Comparison of ENCODE assay signal across 8 mouse cellular contexts in the genomic region with DNA sequence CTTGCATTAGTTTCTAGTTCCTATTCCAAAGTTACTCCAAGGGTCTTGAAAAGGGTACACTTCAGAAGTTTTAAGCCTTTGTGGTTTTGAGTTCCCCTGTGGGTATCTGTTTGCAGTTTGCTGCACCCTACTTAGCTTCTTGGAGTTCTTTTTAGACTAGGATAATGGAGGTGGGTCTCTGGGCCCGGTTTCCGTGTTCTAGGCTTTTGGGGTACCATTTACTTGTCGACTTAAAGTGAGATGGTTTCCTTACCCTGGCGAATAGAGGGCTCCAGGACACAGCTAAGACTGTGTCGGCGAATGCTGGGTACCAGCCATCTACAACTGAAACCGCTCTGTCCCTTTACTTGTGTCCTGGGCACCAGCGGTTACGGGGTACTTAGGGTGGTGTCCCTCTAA. TPM values are rescaled to one million over a fixed set of nuclear protein-coding genes. Genes with fewer than 3 reads are reported as not detected.
DNase-seq lines count a peak whose midpoint lies in the region; ATAC-seq and TF ChIP-seq lines count a peak whose summit lies in the region.

No protein-coding gene starts in this region.

- no peak for ATAC-seq in intestine, embryonic 16.5 days
- no peak for ATAC-seq in neural tube, embryonic 12.5 days (ENCODE audit: low FRiP score, low read depth)
- ATAC-seq in megakaryocyte progenitor cell, adult 5-6 weeks (replicated peaks; ENCODE audit: poor library complexity) = no peak

- peak overlapping the region; percentile 73 for H3K4me3 ChIP-seq in cerebellum, adult 2 months (replicated peaks; ENCODE audit: insufficient read depth, low read depth, low read length)
- H3K4me3 ChIP-seq in intestine, embryonic 16.5 days (ENCODE audit: low read length) = peak overlapping the region; percentile 68
- peak overlapping the region; percentile 65 for H3K4me3 ChIP-seq in neural tube, embryonic 12.5 days

- peak; percentile 25 to 48 for DNase-seq in cerebellum, adult 2 months
- no peak for DNase-seq in cerebellum, adult 9-10 months
- DNase-seq in retina, embryonic 14.5 days (ENCODE audit: low spot score) = peak; percentile 7
- no peak for DNase-seq in retina, postnatal 1 day
- no peak for DNase-seq in left cerebral cortex, postnatal 4 days

- no peaks in the 10 kb centered on the region for H3K9me3 ChIP-seq in intestine, embryonic 16.5 days (ENCODE audit: control insufficient read depth, low read length)
- H3K9me3 ChIP-seq in neural tube, embryonic 12.5 days = no peaks in the 10 kb centered on the region

- 6% methylated on average over 9 of the region's 9 CpGs for WGBS in cerebellum, adult 2 months
- WGBS in intestine, embryonic 16.5 days = 27% methylated on average over 9 of the region's 9 CpGs
- 20% methylated on average over 9 of the region's 9 CpGs for WGBS in neural tube, embryonic 12.5 days

- peaks cover 12% of the 10 kb centered on the region; the same call in 1 of the 2 replicates for H3K4me1 ChIP-seq in cerebellum, adult 2 months (ENCODE audit: control insufficient read depth, insufficient read depth, low read length)
- peaks cover 18% of the 10 kb centered on the region for H3K4me1 ChIP-seq in intestine, embryonic 16.5 days (ENCODE audit: control insufficient read depth, insufficient read depth, low read length)
- H3K4me1 ChIP-seq in neural tube, embryonic 12.5 days = peaks cover 17% of the 10 kb centered on the region; the same call in 1 of the 2 replicates

- H3K36me3 ChIP-seq in intestine, embryonic 16.5 days (ENCODE audit: control insufficient read depth, insufficient read depth, low read length) = no peaks in the 10 kb centered on the region
- H3K36me3 ChIP-seq in neural tube, embryonic 12.5 days = no peaks in the 10 kb centered on the region

- H3K27me3 ChIP-seq in cerebellum, adult 2 months (ENCODE audit: control insufficient read depth, insufficient read depth, low read length) = no peaks in the 10 kb centered on the region
- no peaks in the 10 kb centered on the region for H3K27me3 ChIP-seq in intestine, embryonic 16.5 days (replicated peaks; ENCODE audit: control insufficient read depth, insufficient read depth, low read length)
- H3K27me3 ChIP-seq in neural tube, embryonic 12.5 days (replicated peaks) = no peaks in the 10 kb centered on the region

- peak overlapping the region; percentile 85 for H3K4me2 ChIP-seq in intestine, embryonic 16.5 days (ENCODE audit: low read depth, low read length)
- peak overlapping the region; percentile 80 for H3K4me2 ChIP-seq in neural tube, embryonic 12.5 days (replicated peaks)

- intact Hi-C loops in left cerebral cortex, postnatal 4 days (cut with DNase I) = no loop called here

- no peak for TF ChIP-seq POLR2A in cerebellum, adult 2 months (IDR thresholded peaks at IDR 0.05; ENCODE audit: borderline replicate concordance, insufficient read depth, low read length)

- H3K9ac ChIP-seq in intestine, embryonic 16.5 days (ENCODE audit: low read depth, low read length) = peak overlapping the region; percentile 74
- peak overlapping the region; percentile 73 for H3K9ac ChIP-seq in neural tube, embryonic 12.5 days

- TF ChIP-seq CTCF in cerebellum, adult 2 months (IDR thresholded peaks at IDR 0.05; ENCODE audit: borderline replicate concordance, insufficient read depth, low read depth, low read length) = no peak

- peak overlapping the region; percentile 80 for H3K27ac ChIP-seq in cerebellum, adult 2 months (ENCODE audit: insufficient read depth, low read length)
- H3K27ac ChIP-seq in intestine, embryonic 16.5 days (ENCODE audit: low read length) = peak overlapping the region; percentile 100
- peak overlapping the region; percentile 94 for H3K27ac ChIP-seq in neural tube, embryonic 12.5 days

RNA-seq across cellular contexts. Expression of gene Hist2h2be, which starts 0.7 kb away (rescaled TPM):
- polyA plus RNA-seq in cerebellum, adult 2 months (2012; rRNA removed) = 8.0 and 9.3 TPM in 2 replicates
- 6.7 and 7.3 TPM in 2 replicates for polyA plus RNA-seq in intestine, embryonic 16.5 days (2015; fragmentation: Nextera tagmentation; extraction: Ambion mirVana)
- polyA plus RNA-seq in neural tube, embryonic 12.5 days (2016; fragmentation: Nextera tagmentation; extraction: Ambion mirVana) = 5.6 and 5.7 TPM in 2 replicates
- 5.4 and 5.9 TPM in 2 replicates for total RNA-seq in megakaryocyte progenitor cell, adult 5-6 weeks (2015)
- 6.6 and 8.0 TPM in 2 replicates for total RNA-seq in megakaryocyte progenitor cell, adult 5-6 weeks (2017)
- 1 to 10 TPM; 4.6 to 5.2 TPM for total RNA-seq in left cerebral cortex, postnatal 4 days (2021)

RNA-seq across cellular contexts. Expression of gene Hist2h2ac, which starts 1.0 kb away (rescaled TPM):
- polyA plus RNA-seq in cerebellum, adult 2 months (2012; rRNA removed) = 2.2 and 4.8 TPM in 2 replicates
- 2.8 and 4.7 TPM in 2 replicates for polyA plus RNA-seq in intestine, embryonic 16.5 days (2015; fragmentation: Nextera tagmentation; extraction: Ambion mirVana)
- 5.7 and 9.5 TPM in 2 replicates for polyA plus RNA-seq in neural tube, embryonic 12.5 days (2016; fragmentation: Nextera tagmentation; extraction: Ambion mirVana)
- total RNA-seq in megakaryocyte progenitor cell, adult 5-6 weeks (2015) = 42.3 and 43.4 TPM in 2 replicates
- total RNA-seq in megakaryocyte progenitor cell, adult 5-6 weeks (2017) = 3,711 and 3,907 TPM in 2 replicates
- total RNA-seq in left cerebral cortex, postnatal 4 days (2021) = 10 to 100 TPM; 70.9 to 71.7 TPM

RNA-seq across cellular contexts. Expression of gene Hist2h2ab, which starts 2.0 kb away (rescaled TPM):
- polyA plus RNA-seq in cerebellum, adult 2 months (2012; rRNA removed) = 2.0 and 3.5 TPM in 2 replicates
- polyA plus RNA-seq in intestine, embryonic 16.5 days (2015; fragmentation: Nextera tagmentation; extraction: Ambion mirVana) = 0.70 TPM in 1 of 2 replicates, not detected in the other
- polyA plus RNA-seq in neural tube, embryonic 12.5 days (2016; fragmentation: Nextera tagmentation; extraction: Ambion mirVana) = 1.7 TPM in 1 of 2 replicates, not detected in the other
- total RNA-seq in megakaryocyte progenitor cell, adult 5-6 weeks (2015) = 5.7 and 9.1 TPM in 2 replicates
- 113 and 300 TPM in 2 replicates for total RNA-seq in megakaryocyte progenitor cell, adult 5-6 weeks (2017)
- total RNA-seq in left cerebral cortex, postnatal 4 days (2021) = 10 to 100 TPM; 21.6 to 26.0 TPM

RNA-seq across cellular contexts. Expression of gene Bola1, which starts 2.1 kb away (rescaled TPM):
- 47.0 and 47.8 TPM in 2 replicates for polyA plus RNA-seq in cerebellum, adult 2 months (2012; rRNA removed)
- 65.2 and 66.2 TPM in 2 replicates for polyA plus RNA-seq in intestine, embryonic 16.5 days (2015; fragmentation: Nextera tagmentation; extraction: Ambion mirVana)
- polyA plus RNA-seq in neural tube, embryonic 12.5 days (2016; fragmentation: Nextera tagmentation; extraction: Ambion mirVana) = 60.8 and 69.5 TPM in 2 replicates
- total RNA-seq in megakaryocyte progenitor cell, adult 5-6 weeks (2015) = 29.1 and 34.3 TPM in 2 replicates
- total RNA-seq in megakaryocyte progenitor cell, adult 5-6 weeks (2017) = 42.9 and 50.4 TPM in 2 replicates
- 10 to 100 TPM; 18.7 to 24.7 TPM for total RNA-seq in left cerebral cortex, postnatal 4 days (2021)

RNA-seq across cellular contexts. Expression of gene Hist2h3c2, which starts 17.3 kb away (rescaled TPM):
- polyA plus RNA-seq in cerebellum, adult 2 months (2012; rRNA removed) = 4.5 and 6.3 TPM in 2 replicates
- 2.9 and 3.7 TPM in 2 replicates for polyA plus RNA-seq in intestine, embryonic 16.5 days (2015; fragmentation: Nextera tagmentation; extraction: Ambion mirVana)
- polyA plus RNA-seq in neural tube, embryonic 12.5 days (2016; fragmentation: Nextera tagmentation; extraction: Ambion mirVana) = 5.0 and 8.2 TPM in 2 replicates
- 259 and 308 TPM in 2 replicates for total RNA-seq in megakaryocyte progenitor cell, adult 5-6 weeks (2015)
- 127 and 135 TPM in 2 replicates for total RNA-seq in megakaryocyte progenitor cell, adult 5-6 weeks (2017)
- total RNA-seq in left cerebral cortex, postnatal 4 days (2021) = 10 to 100 TPM; 26.7 to 36.2 TPM

Comparison
In these comparisons a context has a peak if more than half of its experiments do, and no peak if none do; other contexts are left out.
1. DNase-seq: peak in cerebellum, adult 2 months (2 of 2) and retina, embryonic 14.5 days (single experiment); none in cerebellum, adult 9-10 months (single experiment), retina, postnatal 1 day (single experiment) and left cerebral cortex, postnatal 4 days (single experiment).
2. Peak in every context shown above with its lines, with median percentiles within 50 percentile points of each other: H3K27ac ChIP-seq and H3K4me3 ChIP-seq.